Mouse (Mus musculus) gastrocnemius, adult 2 months (tissue): ENCODE results near the gene Plxna4. TPM values are rescaled to one million over a fixed set of nuclear protein-coding genes. Genes with fewer than 3 reads are reported as not detected.

ENCODE experiments used
- DNase-seq: peaks from one replicate; pipeline ENCODE4 v3.0.0; 2022
- H3K27ac ChIP-seq: fragments of 200-600 bp; 2 replicates; pipeline ENCODE4 v1.8.1; 2022; ENCODE audit warnings: mild to moderate bottlenecking
- H3K4me3 ChIP-seq: fragments of 200-600 bp; 2 replicates; pipeline ENCODE4 v1.8.1; 2022; ENCODE audit warnings: mild to moderate bottlenecking, moderate library complexity
- CTCF ChIP-seq: fragments of 200-600 bp; IDR thresholded peaks from 2 replicates; pipeline ENCODE4 v1.8.1; 2022; ENCODE audit warnings: antibody characterized with exemption, mild to moderate bottlenecking, moderate library complexity
- intact Hi-C: fragments of 180-260 bp; cut with DNase I; formaldehyde crosslinking; loops from one replicate; pipeline ENCODE4 v1.15.1; 2025
- total RNA-seq, 2 experiments: library from RNA; stranded (reverse); gene quantifications; 2 replicates each; pipeline ENCODE4 v1.2.3; 2021

Plxna4 gene
- total RNA-seq, 2 experiments from 2014 or later, result 1.4 to 4.6 TPM

DNA sequence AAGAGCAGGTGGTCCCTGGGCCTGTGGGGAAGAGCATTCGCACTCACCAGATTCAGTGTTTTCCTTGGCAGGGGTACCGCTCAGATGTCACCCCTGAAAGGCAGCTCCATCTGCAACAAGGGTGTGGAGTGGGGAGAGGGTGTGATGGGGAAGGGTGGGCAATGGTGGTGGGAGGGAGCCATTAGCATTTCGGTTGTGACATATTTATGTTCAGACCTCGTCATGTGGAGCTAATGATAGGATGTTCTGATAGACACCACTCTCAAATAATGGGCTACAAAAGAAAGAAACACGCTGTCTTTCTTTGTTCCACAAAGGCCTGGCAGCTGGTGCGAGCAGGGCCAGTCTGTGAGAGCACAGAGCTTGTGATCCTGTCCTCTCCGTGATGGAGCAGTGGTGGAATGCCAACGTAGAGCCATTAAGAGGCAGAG lies 214.0 kb downstream of the Plxna4 start:
- Histone ChIP-seq H3K4me3 (no peak overlapping the region), H3K27ac (no peak overlapping the region)
- no peak for TF ChIP-seq CTCF
- DNase-seq, result no peak
- intact Hi-C loops, result no loop called here

DNA sequence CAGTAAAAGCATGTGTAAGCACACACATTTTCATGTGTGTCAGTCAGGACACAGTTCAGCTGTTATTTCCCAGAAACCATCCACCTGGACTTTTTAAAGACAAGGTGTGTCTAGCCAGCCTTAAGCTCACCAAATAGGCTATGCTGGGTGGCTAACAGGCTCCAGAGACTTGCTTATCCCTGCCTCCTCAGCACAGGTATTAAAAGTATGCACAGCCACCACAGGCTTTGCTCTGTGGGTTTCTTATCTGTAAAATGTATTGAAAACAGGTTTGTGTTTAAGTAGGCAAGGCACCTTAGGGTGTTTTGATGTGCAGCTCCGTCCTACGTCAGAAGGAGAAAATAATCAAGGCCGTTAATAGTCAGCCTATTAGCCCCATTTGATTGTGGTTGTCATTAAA lies 218.9 kb downstream of the Plxna4 start:
- Histone ChIP-seq H3K4me3 (no peak overlapping the region), H3K27ac (no peak overlapping the region)
- DNase-seq, result no peak
- intact Hi-C loops, result no loop called here
- TF ChIP-seq CTCF, result no peak

DNA sequence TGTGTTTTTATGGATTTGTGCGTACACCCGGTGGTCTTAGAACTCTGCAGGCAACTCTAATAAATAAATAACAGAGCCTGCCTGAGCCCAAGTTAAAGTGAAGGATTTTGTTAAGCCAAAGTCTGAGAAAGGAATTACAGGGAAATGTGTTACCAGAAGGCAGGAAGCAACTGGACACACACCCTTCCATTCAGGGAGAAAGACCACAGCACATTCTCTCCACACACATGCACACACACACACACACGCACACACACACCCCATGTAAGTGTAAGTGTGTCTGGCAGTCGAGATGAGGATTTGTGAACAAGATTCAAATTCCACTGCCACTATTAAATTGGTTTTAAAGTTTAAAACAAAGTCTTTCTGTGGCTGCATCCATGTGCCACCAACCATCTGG lies 219.6 kb downstream of the Plxna4 start:
- Histone ChIP-seq H3K4me3 (no peak overlapping the region), H3K27ac (no peak overlapping the region)
- intact Hi-C loops, result no loop called here
- no peak for TF ChIP-seq CTCF
- no peak for DNase-seq

DNA sequence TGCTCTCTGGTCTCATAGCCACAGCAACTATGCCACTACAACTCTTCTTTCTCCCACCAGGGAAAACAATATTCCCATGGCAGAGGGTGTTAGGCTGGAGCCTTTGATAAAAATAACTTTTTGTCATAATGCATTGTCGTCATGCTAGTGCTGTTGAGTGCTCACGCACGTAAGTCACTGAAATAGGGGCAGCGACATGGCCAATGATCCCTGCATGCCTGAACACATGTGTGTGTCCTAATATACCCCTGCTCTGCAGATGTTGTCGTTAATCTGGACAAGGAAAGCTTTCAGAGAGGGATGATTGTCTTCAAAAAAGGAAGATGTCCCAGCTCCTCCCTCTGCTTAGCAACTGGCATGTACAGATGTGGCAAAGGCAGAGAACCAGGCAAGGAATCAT lies 223.1 kb downstream of the Plxna4 start:
- no peak for TF ChIP-seq CTCF
- intact Hi-C loops, result no loop called here
- no peak for DNase-seq
- Histone ChIP-seq H3K4me3 (no peak overlapping the region), H3K27ac (no peak overlapping the region)

DNA sequence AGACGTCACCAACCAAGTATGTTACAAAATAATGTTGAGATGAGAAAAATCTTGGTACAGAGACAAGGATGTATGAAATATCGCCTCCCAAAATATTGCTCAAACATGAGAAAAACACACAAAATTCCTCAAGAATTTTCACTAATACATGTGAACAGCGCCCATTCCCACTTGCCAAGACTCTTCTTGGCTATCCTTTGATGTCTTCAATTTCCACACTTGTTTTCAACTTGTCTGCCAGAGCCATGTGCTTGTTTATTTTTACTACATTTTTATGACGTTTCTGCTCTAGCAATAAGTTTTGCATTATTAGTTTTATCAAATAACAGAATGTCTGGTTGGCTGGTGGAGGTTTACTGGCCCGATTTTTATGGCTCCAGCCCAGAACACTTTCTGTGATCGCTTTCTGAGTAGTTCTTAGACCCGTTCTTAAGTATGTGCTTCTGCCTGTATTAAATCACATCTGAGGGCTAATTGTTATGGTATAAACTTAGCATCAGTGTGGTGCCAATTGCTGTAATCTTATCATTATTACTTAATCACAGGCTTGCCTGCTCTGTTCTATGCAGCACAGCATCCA lies 224.4 kb downstream of the Plxna4 start:
- H3K27ac ChIP-seq, result no peak overlapping the region
- TF ChIP-seq CTCF, result no peak
- DNase-seq, result no peak
- intact Hi-C loops, result no loop called here
- no peak overlapping the region for H3K4me3 ChIP-seq

DNA sequence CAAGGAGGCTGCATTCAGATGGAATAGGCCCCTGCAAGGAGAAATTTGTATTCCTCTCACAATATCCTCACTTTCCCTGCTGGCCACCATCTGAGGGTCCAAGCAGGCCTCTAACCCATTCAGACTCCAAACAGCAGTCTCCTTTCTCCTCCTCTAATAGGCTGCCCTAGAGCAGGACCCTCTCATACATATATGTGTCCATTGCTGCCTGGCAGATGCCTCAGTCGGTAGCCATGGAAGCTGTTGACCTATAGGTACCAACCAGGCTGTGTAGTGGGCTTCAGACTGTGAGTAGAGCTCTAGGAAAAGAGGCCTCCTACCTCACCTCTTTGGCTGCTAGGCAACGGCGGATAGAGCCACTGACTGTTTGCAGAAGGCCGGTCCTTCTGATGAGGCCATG lies 225.6 kb downstream of the Plxna4 start:
- TF ChIP-seq CTCF, result no peak
- no peak for DNase-seq
- Histone ChIP-seq H3K4me3 (no peak overlapping the region), H3K27ac (no peak overlapping the region)
- intact Hi-C loops, result no loop called here

DNA sequence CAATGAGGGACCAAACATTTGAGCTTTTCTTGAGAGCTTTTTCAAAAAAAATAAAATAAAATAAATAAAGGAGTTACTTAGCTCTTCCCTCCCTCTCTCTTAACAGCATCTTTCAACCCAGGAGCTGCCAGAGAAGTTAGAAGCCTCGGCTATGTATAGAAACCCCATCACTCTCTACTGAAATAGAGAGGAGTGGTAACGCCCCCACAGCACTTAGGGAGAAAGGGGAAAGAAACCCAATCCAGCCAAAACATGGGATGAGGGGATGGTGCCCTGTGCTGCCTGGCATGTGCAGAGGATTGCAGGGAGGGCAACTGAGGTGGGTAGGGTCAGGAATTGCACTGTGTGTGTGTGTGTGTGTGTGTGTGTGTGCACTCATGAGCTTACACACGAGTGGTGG lies 228.3 kb downstream of the Plxna4 start:
- no peak for DNase-seq
- no peak overlapping the region for H3K27ac ChIP-seq
- no peak for TF ChIP-seq CTCF
- no peak overlapping the region for H3K4me3 ChIP-seq
- intact Hi-C loops, result no loop called here

DNA sequence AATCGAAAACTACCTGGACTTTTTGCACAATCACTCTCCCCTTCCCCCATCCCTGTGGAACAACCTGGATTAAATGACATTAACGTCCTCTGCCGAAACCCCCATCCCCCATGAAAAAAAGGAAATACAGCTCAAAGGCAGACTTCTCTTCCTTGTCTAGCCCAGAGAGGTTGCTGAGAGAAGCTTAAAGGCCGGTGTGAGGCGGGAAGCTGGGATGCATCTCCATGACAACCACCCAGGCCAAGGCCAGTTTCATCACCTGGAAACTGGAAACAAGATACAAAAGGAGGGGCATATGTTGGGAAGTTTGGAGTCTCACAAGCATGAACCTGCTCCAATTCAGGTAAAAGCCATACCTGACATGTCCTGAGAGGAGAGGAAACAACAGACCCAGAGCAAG lies 230.5 kb downstream of the Plxna4 start:
- no peak for DNase-seq
- H3K4me3 ChIP-seq, result no peak overlapping the region
- no peak for TF ChIP-seq CTCF
- no peak overlapping the region for H3K27ac ChIP-seq
- intact Hi-C loops, result no loop called here

DNA sequence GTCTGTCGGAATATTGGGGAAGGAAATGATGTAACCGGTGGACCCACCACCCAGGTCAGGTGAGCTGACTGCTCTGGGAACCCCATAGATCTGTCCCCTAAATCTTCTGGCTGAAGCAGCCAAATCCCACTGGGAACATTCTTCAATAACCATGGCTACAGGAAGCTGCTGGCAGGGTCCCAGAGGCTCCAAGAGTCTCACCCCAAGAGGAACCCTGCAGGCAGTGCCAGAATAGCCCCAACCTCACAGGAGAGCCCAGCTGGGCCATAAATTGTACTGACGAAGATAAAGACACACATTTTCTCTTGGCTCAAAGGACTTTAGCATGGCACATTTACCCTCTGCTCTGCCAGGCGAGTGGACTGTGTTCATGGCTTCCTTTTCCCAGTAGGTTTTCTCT lies 232.4 kb downstream of the Plxna4 start:
- no peak overlapping the region for H3K4me3 ChIP-seq
- intact Hi-C loops, result no loop called here
- H3K27ac ChIP-seq, result no peak overlapping the region
- no peak for TF ChIP-seq CTCF
- no peak for DNase-seq

DNA sequence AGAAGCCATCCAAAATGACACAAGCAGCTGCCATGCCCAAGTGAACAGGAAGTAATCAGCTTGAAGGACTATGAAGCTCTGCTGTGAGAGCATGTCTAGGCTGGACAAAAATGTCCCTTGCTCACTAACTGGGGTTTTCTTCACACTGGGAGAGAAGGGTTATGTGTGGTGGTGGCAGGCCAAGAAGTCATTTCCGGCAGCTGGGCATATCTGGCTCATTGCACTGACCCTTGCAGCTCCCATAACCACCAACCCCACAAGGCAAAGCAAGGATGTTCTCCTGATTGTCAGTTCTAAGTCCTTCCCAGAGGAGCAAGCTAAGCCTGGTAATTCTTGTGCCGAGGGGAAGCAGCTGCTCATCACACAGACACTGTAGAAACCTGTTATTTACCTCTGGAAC lies 239.0 kb downstream of the Plxna4 start:
- TF ChIP-seq CTCF, result no peak
- intact Hi-C loops, result no loop called here
- no peak for DNase-seq
- H3K27ac ChIP-seq, result no peak overlapping the region
- no peak overlapping the region for H3K4me3 ChIP-seq

DNA sequence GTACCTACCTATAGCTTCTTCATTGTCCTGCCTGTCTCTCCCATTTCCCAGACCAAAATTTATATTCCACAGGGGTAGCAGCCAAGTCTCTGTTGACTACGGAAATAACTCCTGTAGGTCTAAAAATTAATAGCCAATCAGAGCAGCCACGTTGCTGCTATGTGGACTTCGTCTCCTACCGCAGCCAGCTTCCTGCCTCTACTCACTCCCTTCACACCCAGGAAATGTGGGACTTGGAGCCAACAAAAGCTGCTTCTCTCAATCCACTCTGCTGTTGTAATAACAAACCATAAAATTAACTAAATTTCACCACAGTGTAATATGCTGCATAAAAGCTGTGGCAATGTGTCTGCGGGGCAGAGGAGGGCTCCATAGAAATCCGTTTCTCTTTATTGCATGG lies 239.9 kb downstream of the Plxna4 start:
- Histone ChIP-seq H3K27ac (no peak overlapping the region), H3K4me3 (no peak overlapping the region)
- no peak for DNase-seq
- TF ChIP-seq CTCF, result no peak
- intact Hi-C loops, result no loop called here

DNA sequence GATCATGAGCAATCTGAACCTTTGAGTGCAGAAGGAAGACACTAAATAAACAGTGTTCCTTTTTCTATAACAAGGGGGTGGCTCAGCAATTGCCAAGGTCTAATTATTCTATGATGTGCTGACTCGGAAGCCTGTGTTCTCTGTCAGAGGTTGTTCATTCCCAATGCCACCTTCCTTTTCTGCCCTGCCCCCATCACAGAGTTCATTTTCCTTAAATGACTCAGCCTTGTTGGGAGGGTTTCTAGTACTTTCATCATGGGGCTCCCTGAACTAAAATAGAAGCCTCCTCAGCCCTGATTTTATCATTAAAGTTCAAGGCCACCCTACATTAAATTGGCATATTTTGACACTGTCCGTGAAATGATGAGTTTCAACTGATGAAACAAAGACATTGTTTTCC lies 242.0 kb downstream of the Plxna4 start:
- Histone ChIP-seq H3K4me3 (no peak overlapping the region), H3K27ac (no peak overlapping the region)
- no peak for DNase-seq
- intact Hi-C loops, result no loop called here
- no peak for TF ChIP-seq CTCF

DNA sequence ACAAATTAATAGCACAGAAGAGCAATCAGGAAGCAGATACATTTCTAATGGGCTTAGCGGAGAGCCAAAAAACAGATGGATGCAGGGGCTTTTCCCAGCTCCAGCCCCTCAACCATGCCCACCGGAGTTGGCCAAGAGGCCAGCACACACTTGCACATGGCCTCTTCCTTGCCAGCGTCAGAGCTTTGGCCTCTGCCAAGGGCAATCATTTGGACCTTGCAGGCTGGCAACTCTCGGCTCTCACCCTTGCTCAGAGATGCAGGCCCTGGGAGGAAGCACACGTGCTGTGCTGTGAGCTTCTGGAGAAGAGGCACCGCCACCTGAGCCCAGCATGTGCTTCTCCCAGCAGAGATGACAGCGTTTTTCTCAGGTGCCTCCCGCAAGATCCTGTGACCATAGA lies 245.3 kb downstream of the Plxna4 start:
- no peak for TF ChIP-seq CTCF
- no peak overlapping the region for H3K4me3 ChIP-seq
- no peak for DNase-seq
- intact Hi-C loops, result no loop called here
- no peak overlapping the region for H3K27ac ChIP-seq

DNA sequence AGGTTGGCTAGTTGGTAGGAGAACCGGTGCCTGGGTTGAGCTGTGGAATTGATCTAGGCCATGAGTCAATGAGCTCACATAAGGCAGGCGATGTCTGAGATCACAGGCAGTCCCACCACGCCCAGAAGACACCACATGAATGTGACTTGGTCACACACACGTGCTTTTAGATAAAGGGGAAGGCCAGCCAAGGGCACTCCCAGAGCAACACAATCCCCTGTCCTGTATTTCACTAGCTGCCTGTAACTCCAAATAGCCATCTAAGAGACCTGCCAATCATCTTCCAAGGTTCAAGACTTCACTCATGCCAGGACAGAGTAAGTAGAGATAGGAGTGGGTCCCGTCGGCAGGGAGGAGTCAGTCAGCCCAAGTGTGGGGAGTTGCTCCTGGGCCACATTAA lies 245.7 kb downstream of the Plxna4 start:
- TF ChIP-seq CTCF, result no peak
- intact Hi-C loops, result no loop called here
- H3K27ac ChIP-seq, result no peak overlapping the region

More for the DNA sequence above, 245.7 kb downstream of the Plxna4 start:
- H3K4me3 ChIP-seq, result no peak overlapping the region
- no peak for DNase-seq
